Mouse (Mus musculus) heart, embryonic 16.5 days (tissue): Measurements from ENCODE around the gene Cyp8b1. TPM values are rescaled to one million over a fixed set of nuclear protein-coding genes. Genes with fewer than 3 reads are reported as not detected.

ENCODE experiments used
- ATAC-seq: fragments of 200-750 bp; cut with Nextera tagmentation; replicated peaks from 2 replicates; pipeline ENCODE4 v1.8.0; 2017; ENCODE audit warnings: moderate number of reproducible peaks; ENCODE audit not compliant: insufficient read depth, low FRiP score; ENCODE audit errors: extremely low read depth
- H3K27ac ChIP-seq: fragments of 300-500 bp; sonication (generic); 2 replicates; pipeline ENCODE4 v1.5.1; 2014; ENCODE audit warnings: mild to moderate bottlenecking, low read length, control low read depth, moderate library complexity
- H3K27me3 ChIP-seq: fragments of 300-500 bp; sonication (generic); 2 replicates; pipeline ENCODE4 v1.6.1; 2014; ENCODE audit warnings: low read length, mixed read lengths; ENCODE audit not compliant: control insufficient read depth, insufficient read depth
- H3K36me3 ChIP-seq: fragments of 300-500 bp; sonication (generic); 2 replicates; pipeline ENCODE4 v1.6.1; 2014; ENCODE audit not compliant: control insufficient read depth, insufficient read depth
- H3K4me1 ChIP-seq: fragments of 300-500 bp; sonication (generic); 2 replicates; pipeline ENCODE4 v1.6.1; 2014; ENCODE audit warnings: low read length, mixed read lengths; ENCODE audit not compliant: control insufficient read depth, insufficient read depth
- H3K4me2 ChIP-seq: fragments of 300-500 bp; sonication (generic); 2 replicates; pipeline ENCODE4 v1.6.1; 2014; ENCODE audit warnings: low read depth, mild to moderate bottlenecking, control low read depth, low read length
- H3K4me3 ChIP-seq: fragments of 300-500 bp; sonication (generic); 2 replicates; pipeline ENCODE4 v1.5.1; 2014; ENCODE audit warnings: mild to moderate bottlenecking, control low read depth, low read length
- H3K9ac ChIP-seq: fragments of 300-500 bp; sonication (generic); 2 replicates; pipeline ENCODE4 v1.6.1; 2014; ENCODE audit warnings: low read length, control low read depth
- H3K9me3 ChIP-seq: fragments of 300-500 bp; sonication (generic); replicated peaks from 2 replicates; pipeline ENCODE4 v1.6.1; 2016; ENCODE audit warnings: low read length; ENCODE audit not compliant: control insufficient read depth
- WGBS: fragments of 180-500 bp; shearing (Covaris S2); extraction: QIAGEN DNeasy Blood & Tissue Kit; methylation state at CpG from one replicate; pipeline ENCODE4 v1.1.7; 2014; 5-methylcytosine and 5-hydroxymethylcytosine counted together
- polyA plus RNA-seq: library from polyadenylated mRNA; unstranded; fragments of >200 nt; fragmentation: Nextera tagmentation; extraction: Ambion mirVana; gene quantifications from 2 replicates; pipeline ENCODE4 v1.2.1, GENCODE M21; 2015

Cyp8b1 gene
- polyA plus RNA-seq, 1 experiment from 2014 or later: 0.13 TPM

- WGBS: 83% methylated on average over 9 of the region's 9 CpGs
- no peak overlapping the region for H3K4me2 ChIP-seq
- no peak for ATAC-seq
- no peaks in the 10 kb centered on the region for H3K36me3 ChIP-seq
- no peaks in the 10 kb centered on the region for H3K9me3 ChIP-seq
- no peaks in the 10 kb centered on the region for H3K27me3 ChIP-seq
- no peaks in the 10 kb centered on the region for H3K4me1 ChIP-seq
- no peak overlapping the region for H3K9ac ChIP-seq
- no peak overlapping the region for H3K27ac ChIP-seq
- H3K4me3 ChIP-seq: no peak overlapping the region
Measured at GRCm38 (mm10) chr9:121924901-121925560, 8.9 kb upstream of the Cyp8b1 start.

DNA sequence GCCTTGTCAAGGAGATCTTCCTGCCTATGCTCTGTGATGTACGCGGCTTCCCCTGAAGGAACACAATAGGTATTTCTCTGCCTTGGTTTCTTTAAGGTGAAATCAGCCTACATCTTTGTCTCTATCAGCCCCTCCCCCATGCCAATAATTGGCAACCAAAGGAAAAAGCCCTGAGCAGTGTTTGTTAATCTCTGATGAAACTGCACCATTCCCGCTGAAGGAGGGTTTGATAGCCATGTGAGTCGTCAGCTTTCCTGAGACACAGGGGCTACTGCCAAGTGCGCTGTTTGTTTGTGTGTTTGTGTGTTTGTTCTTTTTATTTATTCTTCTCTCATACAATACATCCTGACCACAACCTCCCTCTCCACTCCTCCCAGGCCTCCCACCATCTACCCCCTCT is 7.8 kb upstream of the Cyp8b1 start:
- 83% methylated on average over 5 of the region's 5 CpGs for WGBS
- Histone ChIP-seq H3K27me3 (no peaks in the 10 kb centered on the region), H3K36me3 (no peaks in the 10 kb centered on the region), H3K4me1 (no peaks in the 10 kb centered on the region), H3K9me3 (no peaks in the 10 kb centered on the region), H3K4me2 (no peak overlapping the region), H3K4me3 (no peak overlapping the region), H3K9ac (no peak overlapping the region), H3K27ac (no peak overlapping the region)
- no peak for ATAC-seq

DNA sequence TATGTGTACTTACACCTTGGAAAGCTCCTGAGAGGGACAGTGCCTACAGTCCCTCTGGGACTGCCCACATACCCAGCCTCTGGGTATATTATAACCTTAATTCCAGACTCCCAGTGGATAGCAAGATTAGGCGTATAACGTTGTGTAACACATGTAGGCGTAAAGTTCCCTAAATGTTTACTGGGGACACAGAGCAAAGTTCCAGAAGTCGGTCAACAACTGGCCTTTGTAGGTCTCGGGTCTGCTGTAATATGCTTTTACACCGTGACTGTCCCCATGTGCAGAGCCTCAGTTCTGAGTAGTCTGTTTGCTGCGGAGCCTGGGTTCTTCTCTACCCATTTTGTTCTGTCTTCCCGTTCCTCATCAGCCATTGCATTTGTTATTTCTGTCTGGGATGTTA is 7.3 kb upstream of the Cyp8b1 start:
- no peak overlapping the region for H3K4me3 ChIP-seq
- H3K9me3 ChIP-seq: no peaks in the 10 kb centered on the region
- no peaks in the 10 kb centered on the region for H3K4me1 ChIP-seq
- no peak for ATAC-seq
- 81% methylated on average over 8 of the region's 8 CpGs for WGBS
- H3K27ac ChIP-seq: no peak overlapping the region
- no peak overlapping the region for H3K4me2 ChIP-seq
- no peaks in the 10 kb centered on the region for H3K36me3 ChIP-seq
- no peaks in the 10 kb centered on the region for H3K27me3 ChIP-seq
- no peak overlapping the region for H3K9ac ChIP-seq

- Histone ChIP-seq H3K36me3 (no peaks in the 10 kb centered on the region), H3K9me3 (no peaks in the 10 kb centered on the region), H3K4me3 (no peak overlapping the region), H3K27ac (no peak overlapping the region), H3K4me1 (no peaks in the 10 kb centered on the region), H3K4me2 (no peak overlapping the region), H3K27me3 (no peaks in the 10 kb centered on the region), H3K9ac (no peak overlapping the region)
- no peak for ATAC-seq
- WGBS: 60% methylated on average over 10 of the region's 10 CpGs
Measured at GRCm38 (mm10) chr9:121919027-121919501, 3.0 kb upstream of the Cyp8b1 start.

DNA sequence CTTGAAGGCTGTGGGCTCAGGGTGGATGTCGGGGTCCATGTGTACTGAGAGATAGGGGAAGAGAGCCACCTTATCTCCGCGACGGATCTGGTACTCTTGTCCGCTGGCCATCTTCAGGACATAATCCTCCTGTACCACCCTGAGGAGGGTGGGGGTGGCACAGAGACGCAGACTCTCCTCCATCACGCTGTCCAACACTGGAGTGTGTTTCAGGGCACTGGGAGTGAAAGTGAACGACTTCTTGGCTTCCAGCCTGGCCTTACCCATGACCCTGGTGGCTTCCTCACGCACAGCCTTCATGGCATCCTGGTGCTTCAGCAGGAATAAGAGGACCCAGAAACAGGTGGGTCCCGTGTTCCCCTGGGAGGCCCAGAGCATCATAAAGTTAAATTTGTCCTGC is 1.0 kb downstream of the Cyp8b1 start:
- no peak overlapping the region for H3K4me2 ChIP-seq
- no peak overlapping the region for H3K9ac ChIP-seq
- no peaks in the 10 kb centered on the region for H3K27me3 ChIP-seq
- H3K9me3 ChIP-seq: no peaks in the 10 kb centered on the region
- no peaks in the 10 kb centered on the region for H3K36me3 ChIP-seq
- ATAC-seq: no peak
- H3K27ac ChIP-seq: no peak overlapping the region
- no peak overlapping the region for H3K4me3 ChIP-seq
- H3K4me1 ChIP-seq: no peaks in the 10 kb centered on the region
- WGBS: 83% methylated on average over 10 of the region's 10 CpGs

- H3K4me3 ChIP-seq: no peak overlapping the region
- no peak for ATAC-seq
- no peaks in the 10 kb centered on the region for H3K4me1 ChIP-seq
- no peak overlapping the region for H3K9ac ChIP-seq
- H3K27me3 ChIP-seq: no peaks in the 10 kb centered on the region
- no peaks in the 10 kb centered on the region for H3K36me3 ChIP-seq
- H3K9me3 ChIP-seq: no peaks in the 10 kb centered on the region
- no peak overlapping the region for H3K27ac ChIP-seq
- WGBS: 75% methylated on average over 8 of the region's 8 CpGs
- H3K4me2 ChIP-seq: no peak overlapping the region
Measured at GRCm38 (mm10) chr9:121914226-121914757, 1.8 kb downstream of the Cyp8b1 start.

- Histone ChIP-seq H3K4me3 (no peak overlapping the region), H3K27me3 (no peaks in the 10 kb centered on the region), H3K27ac (no peak overlapping the region), H3K4me2 (no peak overlapping the region), H3K4me1 (no peaks in the 10 kb centered on the region), H3K36me3 (no peaks in the 10 kb centered on the region), H3K9me3 (no peaks in the 10 kb centered on the region), H3K9ac (no peak overlapping the region)
- no peak for ATAC-seq
- 79% methylated on average over 4 of the region's 4 CpGs for WGBS
Measured at GRCm38 (mm10) chr9:121912786-121913185, 3.3 kb downstream of the Cyp8b1 start.

DNA sequence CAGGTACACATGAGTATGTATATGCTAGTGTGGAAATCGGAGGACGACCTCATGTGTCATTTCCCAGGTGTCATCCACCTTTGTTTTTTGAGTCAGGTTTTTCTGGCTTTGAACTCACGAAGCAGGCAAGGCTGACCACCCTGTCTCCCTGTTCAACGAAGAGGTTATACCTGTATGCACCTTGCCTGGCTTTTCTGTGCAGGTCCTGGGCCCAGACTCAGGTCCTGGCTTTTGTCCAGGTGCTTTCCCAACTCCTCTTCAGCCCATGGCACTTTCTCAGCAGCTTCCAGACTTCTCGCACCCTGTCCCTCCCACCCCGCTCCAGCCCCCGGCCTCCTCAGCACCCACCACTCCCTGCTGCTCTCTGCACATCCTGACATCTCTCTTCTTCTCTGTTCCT is 4.9 kb downstream of the Cyp8b1 start:
- H3K27me3 ChIP-seq: no peaks in the 10 kb centered on the region
- H3K9ac ChIP-seq: no peak overlapping the region
- no peaks in the 10 kb centered on the region for H3K9me3 ChIP-seq
- H3K4me3 ChIP-seq: no peak overlapping the region
- 91% methylated on average over 7 of the region's 7 CpGs for WGBS
- no peaks in the 10 kb centered on the region for H3K36me3 ChIP-seq
- no peak overlapping the region for H3K4me2 ChIP-seq
- H3K27ac ChIP-seq: no peak overlapping the region
- ATAC-seq: no peak
- no peaks in the 10 kb centered on the region for H3K4me1 ChIP-seq

DNA sequence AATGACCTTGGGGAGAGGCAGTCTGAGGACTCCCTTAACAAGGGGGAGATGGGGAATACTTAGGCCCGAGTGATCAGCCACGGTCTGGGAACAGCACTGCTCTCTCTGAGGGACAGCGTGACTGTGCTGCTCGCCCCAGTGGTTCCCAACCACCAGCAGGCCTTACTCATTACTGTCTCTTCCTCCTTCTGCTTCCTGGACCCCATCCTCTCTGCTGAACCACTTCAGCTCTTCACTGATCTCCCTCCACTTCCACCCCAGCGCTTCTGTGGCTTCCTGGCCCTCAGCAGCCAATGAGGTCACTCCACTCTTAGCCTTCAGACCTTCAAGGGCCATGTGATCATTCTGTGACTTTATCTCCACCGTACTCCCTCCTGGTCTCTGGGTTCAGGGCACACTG is 6.5 kb downstream of the Cyp8b1 start:
- Histone ChIP-seq H3K9ac (no peak overlapping the region), H3K36me3 (no peaks in the 10 kb centered on the region), H3K9me3 (no peaks in the 10 kb centered on the region), H3K27ac (no peak overlapping the region), H3K4me2 (no peak overlapping the region), H3K4me3 (no peak overlapping the region), H3K27me3 (no peaks in the 10 kb centered on the region), H3K4me1 (no peaks in the 10 kb centered on the region)
- WGBS: 57% methylated on average over 6 of the region's 6 CpGs
- no peak for ATAC-seq
